17 mouse cellular contexts compared by ENCODE assay signal in genomic region chr19:46312566-46312965, GRCm38 (mm10). TPM values are rescaled to one million over a fixed set of nuclear protein-coding genes. Genes with fewer than 3 reads are reported as not detected.
DNase-seq lines count a peak whose midpoint lies in the region; ATAC-seq and TF ChIP-seq lines count a peak whose summit lies in the region.
"Had no signal": no experiment of that assay in that cellular context is flagged by ENCODE, and none has a peak within 500 bp of the region (broad histone marks: within the 10 kb centered on the region; RNA-seq: fewer than 3 reads in every experiment).

No protein-coding gene starts in this region.

- no peak overlapping the region for H3K4me2 ChIP-seq in liver, embryonic 12.5 days
- no peak overlapping the region for H3K4me2 ChIP-seq in hindbrain, embryonic 16.5 days (ENCODE audit: low read length)
- H3K4me2 ChIP-seq: embryonic facial prominence, embryonic 12.5 days; forebrain, embryonic 13.5 days; limb, embryonic 12.5 days had no signal

- no peak overlapping the region for H3K4me3 ChIP-seq in liver, embryonic 12.5 days
- H3K4me3 ChIP-seq in E14TG2a.4 (replicated peaks; ENCODE audit: low read length) = peak overlapping the region; percentile 71
- no peak overlapping the region for H3K4me3 ChIP-seq in G1E (ENCODE audit: low read depth, low read length)
- no peak overlapping the region for H3K4me3 ChIP-seq in hindbrain, embryonic 16.5 days (ENCODE audit: low read length)
- H3K4me3 ChIP-seq: embryonic facial prominence, embryonic 12.5 days; forebrain, embryonic 13.5 days; hindbrain, embryonic 10.5 days; left cerebral cortex, adult 2 months; limb, embryonic 12.5 days; myocyte had no signal

- TF ChIP-seq CTCF in E14TG2a.4 (conservative IDR thresholded peaks at IDR 0.05; ENCODE audit: low read length) (no peak), G1E (IDR thresholded peaks at IDR 0.05; ENCODE audit: low read depth, low read length) (no peak)

- peaks cover 40% of the 10 kb centered on the region for H3K36me3 ChIP-seq in liver, embryonic 12.5 days
- H3K36me3 ChIP-seq in E14TG2a.4 (ENCODE audit: insufficient read depth, low read length) = peaks cover 24% of the 10 kb centered on the region
- peaks cover 64% of the 10 kb centered on the region for H3K36me3 ChIP-seq in G1E (replicated peaks)
- peaks cover 22% of the 10 kb centered on the region for H3K36me3 ChIP-seq in hindbrain, embryonic 16.5 days (ENCODE audit: control insufficient read depth, insufficient read depth, low read length)

- 86% methylated on average over 21 of the region's 21 CpGs for WGBS in liver, embryonic 12.5 days (ENCODE audit: insufficient replicate concordance)
- whole genome bisulfite sequencing in hindbrain, embryonic 16.5 days = 89% methylated on average over 18 of the region's 21 CpGs

- peak overlapping the region; percentile 94 for H3K27ac ChIP-seq in liver, embryonic 12.5 days
- no peak overlapping the region for H3K27ac ChIP-seq in hindbrain, embryonic 16.5 days (ENCODE audit: low read depth, low read length)
- H3K27ac ChIP-seq: embryonic facial prominence, embryonic 12.5 days; forebrain, embryonic 13.5 days; hindbrain, embryonic 10.5 days; left cerebral cortex, adult 2 months; limb, embryonic 12.5 days had no signal

- peaks cover 75% of the 10 kb centered on the region for H3K4me1 ChIP-seq in liver, embryonic 12.5 days
- peaks cover 58% of the 10 kb centered on the region for H3K4me1 ChIP-seq in E14TG2a.4 (replicated peaks; ENCODE audit: low read depth, low read length)
- H3K4me1 ChIP-seq in G1E (ENCODE audit: insufficient read depth, low read depth, low read length) = peaks cover 76% of the 10 kb centered on the region
- peaks cover 25% of the 10 kb centered on the region for H3K4me1 ChIP-seq in hindbrain, embryonic 16.5 days (ENCODE audit: control insufficient read depth, insufficient read depth, low read depth, low read length)

- no peak for ATAC-seq in liver, embryonic 12.5 days
- ATAC-seq in G1E (ENCODE audit: extremely low read depth, insufficient number of reproducible peaks, low FRiP score, poor library complexity, severe bottlenecking) = no peak
- ATAC-seq in hindbrain, embryonic 16.5 days = no peak
- ATAC-seq: forebrain, embryonic 13.5 days; lung, postnatal 0 days; Patski had no signal

- peak; percentile 10 to 19 for DNase-seq in frontal cortex, postnatal 10 days (ENCODE audit: low spot score in 2 of 2)
- DNase-seq in frontal cortex, postnatal 14 days (ENCODE audit: low spot score in 2 of 2) = no peak
- DNase-seq in liver (no peak), G1E (ENCODE audit: low spot score) (peak; percentile 0)
- DNase-seq: kidney, adult 18-20 months; kidney, postnatal 4 days had no signal

- H3K9me3 ChIP-seq in liver, embryonic 12.5 days (replicated peaks) = no peaks in the 10 kb centered on the region
- no peaks in the 10 kb centered on the region for H3K9me3 ChIP-seq in E14TG2a.4 (ENCODE audit: low read length)
- H3K9me3 ChIP-seq in G1E (replicated peaks) = peaks cover 4% of the 10 kb centered on the region
- H3K9me3 ChIP-seq in hindbrain, embryonic 16.5 days (ENCODE audit: control insufficient read depth, low read length) = no peaks in the 10 kb centered on the region
- H3K9me3 ChIP-seq: embryonic facial prominence, embryonic 12.5 days; forebrain, embryonic 13.5 days; hindbrain, embryonic 10.5 days; limb, embryonic 12.5 days had no signal

- H3K27me3 ChIP-seq in liver, embryonic 12.5 days (replicated peaks) = peaks cover 73% of the 10 kb centered on the region
- H3K27me3 ChIP-seq in E14TG2a.4 (ENCODE audit: insufficient read depth, low read length) = peaks cover 94% of the 10 kb centered on the region
- H3K27me3 ChIP-seq in G1E (ENCODE audit: insufficient read depth, low read length) = peaks cover 9% of the 10 kb centered on the region; the same call in 1 of the 2 replicates
- peaks cover 27% of the 10 kb centered on the region for H3K27me3 ChIP-seq in hindbrain, embryonic 16.5 days (replicated peaks; ENCODE audit: control insufficient read depth, insufficient read depth, low read length)

- no peak overlapping the region; the same call in 1 of the 2 replicates for H3K9ac ChIP-seq in liver, embryonic 12.5 days
- H3K9ac ChIP-seq in hindbrain, embryonic 16.5 days (ENCODE audit: low read depth, low read length) = no peak overlapping the region
- H3K9ac ChIP-seq: embryonic facial prominence, embryonic 12.5 days; forebrain, embryonic 13.5 days; limb, embryonic 12.5 days had no signal

RNA-seq across cellular contexts. Expression of gene Nfkb2, which starts 8.4 kb away (rescaled TPM):
- 5.6 and 6.1 TPM in 2 replicates for polyA plus RNA-seq in liver, embryonic 12.5 days (2016; fragmentation: Nextera tagmentation; extraction: Ambion mirVana)
- total RNA-seq in G1E (2014; fragmentation: Nextera tagmentation) = 11.3 and 12.6 TPM in 2 replicates
- 9.7 and 12.5 TPM in 2 replicates for total RNA-seq in G1E (2017)
- polyA plus RNA-seq in G1E (2012) = 40.4 and 40.8 TPM in 2 replicates
- 2.4 and 3.3 TPM in 2 replicates for polyA plus RNA-seq in hindbrain, embryonic 16.5 days (2015; fragmentation: Nextera tagmentation; extraction: Ambion mirVana)

RNA-seq across cellular contexts. Expression of gene Psd, which starts 14.4 kb away (rescaled TPM):
- polyA plus RNA-seq in liver, embryonic 12.5 days (2016; fragmentation: Nextera tagmentation; extraction: Ambion mirVana) = 10.7 and 11.3 TPM in 2 replicates
- total RNA-seq in G1E (2014; fragmentation: Nextera tagmentation) = 1.6 TPM in 1 of 2 replicates, not detected in the other
- 0.23 and 1.1 TPM in 2 replicates for total RNA-seq in G1E (2017)
- polyA plus RNA-seq in G1E (2012) = 0.41 and 0.74 TPM in 2 replicates
- polyA plus RNA-seq in hindbrain, embryonic 16.5 days (2015; fragmentation: Nextera tagmentation; extraction: Ambion mirVana) = 99.1 and 112 TPM in 2 replicates

RNA-seq across cellular contexts. Expression of gene Fbxl15, which starts 15.4 kb away (rescaled TPM):
- 13.4 and 13.5 TPM in 2 replicates for polyA plus RNA-seq in liver, embryonic 12.5 days (2016; fragmentation: Nextera tagmentation; extraction: Ambion mirVana)
- total RNA-seq in G1E (2014; fragmentation: Nextera tagmentation) (2.0 and 2.2 TPM in 2 replicates), G1E (2017) (2.5 and 3.8 TPM in 2 replicates)
- 15.2 and 16.5 TPM in 2 replicates for polyA plus RNA-seq in G1E (2012)
- polyA plus RNA-seq in hindbrain, embryonic 16.5 days (2015; fragmentation: Nextera tagmentation; extraction: Ambion mirVana) = 49.4 and 55.6 TPM in 2 replicates

RNA-seq across cellular contexts. Expression of gene Cuedc2, which starts 25.9 kb away (rescaled TPM):
- 97.6 and 99.1 TPM in 2 replicates for polyA plus RNA-seq in liver, embryonic 12.5 days (2016; fragmentation: Nextera tagmentation; extraction: Ambion mirVana)
- 39.2 and 73.6 TPM in 2 replicates for total RNA-seq in G1E (2014; fragmentation: Nextera tagmentation)
- total RNA-seq in G1E (2017) = 142 and 148 TPM in 2 replicates
- 124 and 147 TPM in 2 replicates for polyA plus RNA-seq in G1E (2012)
- 343 and 362 TPM in 2 replicates for polyA plus RNA-seq in hindbrain, embryonic 16.5 days (2015; fragmentation: Nextera tagmentation; extraction: Ambion mirVana)

RNA-seq across cellular contexts. Expression of gene Mfsd13a, which starts 28.4 kb away (rescaled TPM):
- 13.2 and 14.5 TPM in 2 replicates for polyA plus RNA-seq in liver, embryonic 12.5 days (2016; fragmentation: Nextera tagmentation; extraction: Ambion mirVana)
- total RNA-seq in G1E (2014; fragmentation: Nextera tagmentation) (not detected in 2 replicates), G1E (2017) (not detected in 2 replicates)
- polyA plus RNA-seq in G1E (2012) = 0.08 and 0.20 TPM in 2 replicates
- polyA plus RNA-seq in hindbrain, embryonic 16.5 days (2015; fragmentation: Nextera tagmentation; extraction: Ambion mirVana) = 13.0 and 13.4 TPM in 2 replicates

Comparison
In these comparisons a context has a peak if more than half of its experiments do, and no peak if none do; other contexts are left out.
1. DNase-seq: peak in frontal cortex, postnatal 10 days (2 of 2) and G1E (single experiment); none in frontal cortex, postnatal 14 days (0 of 2) and liver (single experiment).